Mouse (Mus musculus): ENCODE measurements around the gene Tas2r138. TPM values are rescaled to one million over a fixed set of nuclear protein-coding genes. Genes with fewer than 3 reads are reported as not detected.

Tas2r138 gene
- not detected in 2 replicates for polyA plus RNA-seq (2015; fragmentation: Nextera tagmentation; extraction: Ambion mirVana)

- 90% methylated on average over 4 of the region's 4 CpGs for WGBS
- no peak within 1 kb of the TSS for H3K27ac ChIP-seq
- H3K27me3 ChIP-seq: no peaks in the 10 kb centered on the region
- H3K4me2 ChIP-seq: no peak within 1 kb of the TSS
- no peak within 1 kb of the TSS for H3K4me3 ChIP-seq
- no peaks in the 10 kb centered on the region for H3K36me3 ChIP-seq (ENCODE audit: poor library complexity, severe bottlenecking)
- H3K4me1 ChIP-seq: no peaks in the 10 kb centered on the region
- no peak for ATAC-seq
- H3K9me3 ChIP-seq (replicated peaks): no peaks in the 10 kb centered on the region
- H3K9ac ChIP-seq: no peak within 1 kb of the TSS
These were observed at the start of gene Tas2r138 for GRCm38 (mm10) chr6:40613260-40613852. Gene Tas2r138, minus strand, starts transcription at chr6:40613310.

GRCm38 (mm10) chr6:40660930-40661329, 47.8 kb upstream of the Tas2r138 start:
- Histone ChIP-seq H3K4me1 (0 out of 2 replicates have a peak, but pooled peaks cover 4% of the 10 kb centered on the region), H3K27ac (no peak overlapping the region), H3K27me3 (no peaks in the 10 kb centered on the region), H3K36me3 (ENCODE audit: poor library complexity, severe bottlenecking) (no peaks in the 10 kb centered on the region), H3K9me3 (replicated peaks) (no peaks in the 10 kb centered on the region), H3K9ac (no peak overlapping the region), H3K4me3 (no peak overlapping the region), H3K4me2 (no peak overlapping the region)
- WGBS: 6% methylated on average over 2 of the region's 2 CpGs
- ATAC-seq: no peak

GRCm38 (mm10) chr6:40650953-40651352, 37.8 kb upstream of the Tas2r138 start:
- no peaks in the 10 kb centered on the region for H3K4me1 ChIP-seq
- H3K9ac ChIP-seq: no peak overlapping the region
- H3K4me3 ChIP-seq: no peak overlapping the region
- no peak overlapping the region for H3K4me2 ChIP-seq
- no peak overlapping the region for H3K27ac ChIP-seq
- ATAC-seq: no peak
- 84% methylated on average over 1 of the region's 1 CpGs for WGBS
- H3K36me3 ChIP-seq (ENCODE audit: poor library complexity, severe bottlenecking): no peaks in the 10 kb centered on the region
- H3K27me3 ChIP-seq: no peaks in the 10 kb centered on the region
- no peaks in the 10 kb centered on the region for H3K9me3 ChIP-seq (replicated peaks)

- 67% methylated on average over 8 of the region's 8 CpGs for WGBS
- H3K4me1 ChIP-seq: no peaks in the 10 kb centered on the region
- H3K4me2 ChIP-seq: no peak overlapping the region
- no peaks in the 10 kb centered on the region for H3K9me3 ChIP-seq (replicated peaks)
- H3K36me3 ChIP-seq (ENCODE audit: poor library complexity, severe bottlenecking): no peaks in the 10 kb centered on the region
- no peak overlapping the region for H3K27ac ChIP-seq
- no peaks in the 10 kb centered on the region for H3K27me3 ChIP-seq
- no peak overlapping the region for H3K9ac ChIP-seq
- no peak overlapping the region for H3K4me3 ChIP-seq
- ATAC-seq: no peak
These were observed 32.6 kb upstream of the Tas2r138 start for GRCm38 (mm10) chr6:40645701-40646100.

GRCm38 (mm10) chr6:40640710-40641538, 27.8 kb upstream of the Tas2r138 start:
- H3K9me3 ChIP-seq (replicated peaks): no peaks in the 10 kb centered on the region
- H3K4me1 ChIP-seq: no peaks in the 10 kb centered on the region
- no peaks in the 10 kb centered on the region for H3K36me3 ChIP-seq (ENCODE audit: poor library complexity, severe bottlenecking)
- H3K9ac ChIP-seq: no peak overlapping the region
- WGBS: 91% methylated on average over 8 of the region's 8 CpGs
- no peak overlapping the region for H3K4me2 ChIP-seq
- no peak for ATAC-seq
- H3K27ac ChIP-seq: no peak overlapping the region
- no peak overlapping the region for H3K4me3 ChIP-seq
- H3K27me3 ChIP-seq: no peaks in the 10 kb centered on the region

- 95% methylated on average over 5 of the region's 5 CpGs for WGBS
- no peak overlapping the region for H3K4me3 ChIP-seq
- ATAC-seq: no peak
These were observed 24.6 kb upstream of the Tas2r138 start for GRCm38 (mm10) chr6:40637755-40638154.

GRCm38 (mm10) chr6:40635559-40635958, 22.4 kb upstream of the Tas2r138 start:
- Histone ChIP-seq H3K4me2 (no peak overlapping the region), H3K9ac (no peak overlapping the region), H3K36me3 (ENCODE audit: poor library complexity, severe bottlenecking) (no peaks in the 10 kb centered on the region), H3K27ac (no peak overlapping the region), H3K4me1 (0 out of 2 replicates have a peak, but pooled peaks cover 4% of the 10 kb centered on the region), H3K27me3 (no peaks in the 10 kb centered on the region), H3K4me3 (no peak overlapping the region), H3K9me3 (replicated peaks) (no peaks in the 10 kb centered on the region)
- ATAC-seq: no peak
- WGBS: 83% methylated on average over 6 of the region's 6 CpGs

More at GRCm38 (mm10) chr6:40637755-40638154, 24.6 kb upstream of the Tas2r138 start:
- Histone ChIP-seq H3K36me3 (ENCODE audit: poor library complexity, severe bottlenecking) (no peaks in the 10 kb centered on the region), H3K27ac (no peak overlapping the region), H3K9me3 (replicated peaks) (no peaks in the 10 kb centered on the region), H3K4me1 (0 out of 2 replicates have a peak, but pooled peaks cover 4% of the 10 kb centered on the region), H3K9ac (no peak overlapping the region), H3K4me2 (no peak overlapping the region), H3K27me3 (no peaks in the 10 kb centered on the region)

GRCm38 (mm10) chr6:40634640-40635071, 21.5 kb upstream of the Tas2r138 start:
- 0 out of 2 replicates have a peak, but pooled peaks cover 4% of the 10 kb centered on the region for H3K4me1 ChIP-seq
- H3K27ac ChIP-seq: no peak overlapping the region
- 42% methylated on average over 1 of the region's 1 CpGs for WGBS
- H3K9me3 ChIP-seq (replicated peaks): no peaks in the 10 kb centered on the region
- no peaks in the 10 kb centered on the region for H3K36me3 ChIP-seq (ENCODE audit: poor library complexity, severe bottlenecking)
- H3K27me3 ChIP-seq: no peaks in the 10 kb centered on the region
- ATAC-seq: peak; percentile 27; the same call in 1 of the 2 replicates
- no peak overlapping the region for H3K4me2 ChIP-seq
- no peak overlapping the region for H3K4me3 ChIP-seq
- H3K9ac ChIP-seq: no peak overlapping the region

GRCm38 (mm10) chr6:40628406-40629000, 15.4 kb upstream of the Tas2r138 start, which contains the start of gene Mgam:
Gene Mgam, plus strand, starts transcription at chr6:40628831.
- WGBS: 85% methylated on average over 8 of the region's 8 CpGs
- no peaks in the 10 kb centered on the region for H3K4me1 ChIP-seq
- H3K4me3 ChIP-seq: no peak within 1 kb of the TSS
- no peaks in the 10 kb centered on the region for H3K9me3 ChIP-seq (replicated peaks)
- no peaks in the 10 kb centered on the region for H3K27me3 ChIP-seq
- H3K36me3 ChIP-seq (ENCODE audit: poor library complexity, severe bottlenecking): no peaks in the 10 kb centered on the region
- H3K9ac ChIP-seq: no peak within 1 kb of the TSS
- H3K27ac ChIP-seq: no peak within 1 kb of the TSS
- no peak within 1 kb of the TSS for H3K4me2 ChIP-seq
- no peak for ATAC-seq

GRCm38 (mm10) chr6:40626111-40626510, 13.0 kb upstream of the Tas2r138 start:
- Histone ChIP-seq H3K4me1 (no peaks in the 10 kb centered on the region), H3K4me2 (no peak overlapping the region), H3K27ac (no peak overlapping the region), H3K4me3 (no peak overlapping the region), H3K36me3 (ENCODE audit: poor library complexity, severe bottlenecking) (no peaks in the 10 kb centered on the region), H3K27me3 (no peaks in the 10 kb centered on the region), H3K9me3 (replicated peaks) (no peaks in the 10 kb centered on the region), H3K9ac (no peak overlapping the region)
- ATAC-seq: no peak
- WGBS: 63% methylated on average over 1 of the region's 1 CpGs

- Histone ChIP-seq H3K4me3 (no peak overlapping the region), H3K4me1 (no peaks in the 10 kb centered on the region), H3K27ac (no peak overlapping the region), H3K9me3 (replicated peaks) (no peaks in the 10 kb centered on the region), H3K4me2 (no peak overlapping the region), H3K27me3 (no peaks in the 10 kb centered on the region), H3K9ac (no peak overlapping the region), H3K36me3 (ENCODE audit: poor library complexity, severe bottlenecking) (no peaks in the 10 kb centered on the region)
- ATAC-seq: peak; percentile 81
- 21% methylated on average over 2 of the region's 2 CpGs for WGBS
These were observed 4.9 kb upstream of the Tas2r138 start for GRCm38 (mm10) chr6:40617965-40618364.

GRCm38 (mm10) chr6:40610244-40610643, 2.9 kb downstream of the Tas2r138 start:
- Histone ChIP-seq H3K27ac (no peak overlapping the region), H3K4me3 (no peak overlapping the region), H3K9me3 (replicated peaks) (no peaks in the 10 kb centered on the region), H3K4me2 (no peak overlapping the region), H3K36me3 (ENCODE audit: poor library complexity, severe bottlenecking) (no peaks in the 10 kb centered on the region), H3K4me1 (no peaks in the 10 kb centered on the region), H3K27me3 (no peaks in the 10 kb centered on the region), H3K9ac (no peak overlapping the region)
- ATAC-seq: peak; percentile 83
- 53% methylated on average over 8 of the region's 8 CpGs for WGBS
